Mouse (Mus musculus) heart, adult 2 months (tissue): ENCODE data around the gene Phldb2. TPM values are rescaled to one million over a fixed set of nuclear protein-coding genes. Genes with fewer than 3 reads are reported as not detected.

Experiments used
- DNase-seq, 2 experiments: peaks; one replicate each; pipeline ENCODE4 v3.0.0; 2021
- H3K27ac ChIP-seq: fragments of 200-600 bp; 2 replicates; pipeline ENCODE4 v1.8.1; 2022
- H3K27me3 ChIP-seq: fragments of 200-500 bp; 2 replicates; pipeline ENCODE4 v1.6.1; 2012; ENCODE audit warnings: mild to moderate bottlenecking, low read length, inconsistent platforms, mixed read lengths; ENCODE audit not compliant: control insufficient read depth, insufficient read depth
- H3K36me3 ChIP-seq: fragments of 200-500 bp; 2 replicates; pipeline ENCODE4 v1.6.1; 2012; ENCODE audit warnings: low read length, inconsistent platforms; ENCODE audit not compliant: control insufficient read depth, insufficient read depth
- H3K4me1 ChIP-seq: fragments of 200-500 bp; 2 replicates; pipeline ENCODE4 v1.6.1; 2011; ENCODE audit warnings: low read length; ENCODE audit not compliant: control insufficient read depth, insufficient read depth
- H3K4me3 ChIP-seq: fragments of 200-600 bp; 2 replicates; pipeline ENCODE4 v1.8.1; 2022
- H3K79me2 ChIP-seq: fragments of 200-500 bp; replicated peaks from 2 replicates; pipeline ENCODE4 v1.6.1; 2012; ENCODE audit warnings: mild to moderate bottlenecking, inconsistent platforms, low read length, moderate library complexity, mixed read lengths; ENCODE audit not compliant: control insufficient read depth, insufficient read depth
- H3K9ac ChIP-seq: fragments of 200-500 bp; 2 replicates; pipeline ENCODE4 v1.6.1; 2012; ENCODE audit warnings: low read depth, mild to moderate bottlenecking, control low read depth, inconsistent platforms, low read length, mixed read lengths
- CTCF ChIP-seq: fragments of 200-600 bp; IDR thresholded peaks from 2 replicates; pipeline ENCODE4 v1.8.1; 2022; ENCODE audit warnings: antibody characterized with exemption, mild to moderate bottlenecking, moderate library complexity
- EP300 ChIP-seq: fragments of 200-500 bp; IDR thresholded peaks from 2 replicates; pipeline ENCODE4 v1.6.1; 2011; ENCODE audit warnings: low read depth, low read length, control low read depth; ENCODE audit not compliant: insufficient read depth
- POLR2A ChIP-seq: fragments of 200-500 bp; IDR thresholded peaks from 2 replicates; pipeline ENCODE4 v1.6.1; 2011; ENCODE audit warnings: mild to moderate bottlenecking, low read depth, low read length, control low read depth; ENCODE audit not compliant: insufficient read depth
- WGBS: fragments of 180-500 bp; shearing (Covaris S2); methylation state at CpG from one replicate; pipeline ENCODE4 v1.1.7; 2018; 5-methylcytosine and 5-hydroxymethylcytosine counted together
- intact Hi-C: fragments of 180-260 bp; cut with DNase I; formaldehyde crosslinking; loops from one replicate; pipeline ENCODE4 v1.15.1; 2025
- polyA plus RNA-seq: library from polyadenylated mRNA; depleted of rRNA; stranded (reverse); fragments of >200 nt; gene quantifications from 2 replicates; pipeline ENCODE4 v1.2.3, GENCODE M21; 2012
- total RNA-seq, 2 experiments: library from RNA; stranded (reverse); gene quantifications; 2 replicates each; pipeline ENCODE4 v1.2.3; 2021

Phldb2 gene
- total and polyA plus RNA-seq, 3 experiments, result 3.6 to 13.0 (median 10.9) TPM

DNA sequence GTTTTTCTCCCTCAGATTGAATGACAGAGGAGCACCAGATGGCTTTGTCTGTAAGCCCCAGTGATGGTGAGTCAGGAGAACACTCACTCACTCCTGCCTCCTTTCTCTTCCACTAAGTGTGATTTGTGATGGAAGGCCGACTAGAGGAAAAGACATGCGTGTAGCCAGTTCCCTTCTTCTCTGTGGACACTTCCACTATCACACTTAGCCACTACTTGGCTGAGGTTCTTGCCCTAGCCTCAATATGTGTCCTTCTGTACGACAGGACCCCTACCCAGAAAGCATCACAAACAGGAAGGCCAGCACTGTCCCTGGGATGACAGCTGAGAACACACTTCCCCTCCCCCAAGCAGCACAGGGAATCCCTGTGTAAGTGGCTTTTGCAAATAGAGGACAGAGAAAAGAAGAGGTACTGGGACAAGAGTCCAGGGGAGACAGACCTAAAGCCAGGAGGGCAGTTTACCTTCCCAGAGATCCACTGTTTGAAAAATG, 230.9 kb downstream of the Phldb2 start:
- TF ChIP-seq CTCF (no peak), POLR2A (no peak), EP300 (no peak)
- 83% methylated on average over 3 of the region's 3 CpGs for WGBS

DNA sequence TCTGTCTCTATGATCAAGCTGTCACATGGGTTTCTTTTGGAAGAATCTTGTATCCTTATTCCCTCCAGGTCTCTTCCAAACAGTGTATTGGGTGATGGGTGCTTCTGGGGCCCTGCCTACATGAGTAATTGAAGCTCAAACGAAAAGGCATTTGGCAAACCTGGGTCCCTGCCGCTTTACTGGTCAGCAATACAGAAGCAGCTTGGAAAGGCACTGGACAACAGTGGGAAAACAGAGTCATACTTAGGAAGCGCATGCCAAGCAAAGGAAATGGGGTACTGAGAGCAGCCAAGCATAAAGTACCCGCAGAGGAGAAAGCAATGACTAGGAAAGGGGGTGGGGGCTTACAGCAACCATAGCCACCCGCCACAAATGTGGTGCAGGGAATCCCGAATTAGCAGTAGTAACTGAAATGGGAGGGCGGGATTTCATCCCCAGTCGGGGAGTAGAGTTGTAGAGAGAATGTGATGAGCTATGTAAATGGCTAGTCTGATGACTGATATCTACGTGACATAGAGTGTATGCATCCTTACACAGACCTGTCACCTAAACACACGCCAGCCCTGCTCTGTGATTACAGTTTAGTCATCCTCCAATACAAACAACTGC, 233.3 kb downstream of the Phldb2 start:
- H3K4me3 ChIP-seq, result no peak overlapping the region
- no peaks in the 10 kb centered on the region for H3K27me3 ChIP-seq
- H3K9ac ChIP-seq, result no peak overlapping the region
- no peak for DNase-seq
- no peak overlapping the region for H3K27ac ChIP-seq
- no peak for TF ChIP-seq EP300
- no peak for TF ChIP-seq POLR2A
- no peak for TF ChIP-seq CTCF
- intact Hi-C loops, result no loop called here
- 84% methylated on average over 10 of the region's 10 CpGs for WGBS
- no peaks in the 10 kb centered on the region for H3K36me3 ChIP-seq
- H3K79me2 ChIP-seq, result no peaks in the 10 kb centered on the region
- no peaks in the 10 kb centered on the region for H3K4me1 ChIP-seq

More for the DNA sequence above, 230.9 kb downstream of the Phldb2 start:
- no peak overlapping the region for H3K27ac ChIP-seq
- DNase-seq, result no peak
- H3K36me3 ChIP-seq, result no peaks in the 10 kb centered on the region
- no peaks in the 10 kb centered on the region for H3K4me1 ChIP-seq
- intact Hi-C loops, result no loop called here
- no peak overlapping the region for H3K4me3 ChIP-seq
- H3K9ac ChIP-seq, result no peak overlapping the region
- H3K79me2 ChIP-seq, result no peaks in the 10 kb centered on the region
- H3K27me3 ChIP-seq, result no peaks in the 10 kb centered on the region

DNA sequence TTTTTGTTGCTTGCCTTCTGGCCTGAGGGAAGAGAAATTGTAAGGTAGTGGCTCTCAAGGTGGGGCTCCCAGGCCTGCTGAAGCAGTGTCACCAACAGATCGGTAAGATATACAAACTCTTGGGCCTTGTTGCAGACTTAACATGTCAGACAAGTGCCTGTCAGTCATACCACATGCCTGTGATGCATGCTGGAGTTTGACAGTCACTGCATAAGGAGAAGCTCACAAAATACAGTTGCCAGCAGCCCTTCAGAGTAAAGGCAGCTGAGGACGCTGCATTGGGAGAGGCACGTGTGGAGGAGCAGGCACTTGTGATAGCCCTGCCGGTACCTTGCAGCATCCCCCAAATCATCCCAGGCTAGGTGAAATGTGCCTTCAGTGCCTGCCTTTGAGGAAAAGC, 235.1 kb downstream of the Phldb2 start:
- H3K27ac ChIP-seq, result no peak overlapping the region
- H3K36me3 ChIP-seq, result no peaks in the 10 kb centered on the region
- H3K27me3 ChIP-seq, result no peaks in the 10 kb centered on the region
- TF ChIP-seq EP300, result no peak
- TF ChIP-seq CTCF, result no peak
- no peak overlapping the region for H3K4me3 ChIP-seq
- 92% methylated on average over 4 of the region's 4 CpGs for WGBS
- H3K4me1 ChIP-seq, result no peaks in the 10 kb centered on the region
- H3K9ac ChIP-seq, result no peak overlapping the region
- no peak for DNase-seq
- intact Hi-C loops, result no loop called here
- no peaks in the 10 kb centered on the region for H3K79me2 ChIP-seq

DNA sequence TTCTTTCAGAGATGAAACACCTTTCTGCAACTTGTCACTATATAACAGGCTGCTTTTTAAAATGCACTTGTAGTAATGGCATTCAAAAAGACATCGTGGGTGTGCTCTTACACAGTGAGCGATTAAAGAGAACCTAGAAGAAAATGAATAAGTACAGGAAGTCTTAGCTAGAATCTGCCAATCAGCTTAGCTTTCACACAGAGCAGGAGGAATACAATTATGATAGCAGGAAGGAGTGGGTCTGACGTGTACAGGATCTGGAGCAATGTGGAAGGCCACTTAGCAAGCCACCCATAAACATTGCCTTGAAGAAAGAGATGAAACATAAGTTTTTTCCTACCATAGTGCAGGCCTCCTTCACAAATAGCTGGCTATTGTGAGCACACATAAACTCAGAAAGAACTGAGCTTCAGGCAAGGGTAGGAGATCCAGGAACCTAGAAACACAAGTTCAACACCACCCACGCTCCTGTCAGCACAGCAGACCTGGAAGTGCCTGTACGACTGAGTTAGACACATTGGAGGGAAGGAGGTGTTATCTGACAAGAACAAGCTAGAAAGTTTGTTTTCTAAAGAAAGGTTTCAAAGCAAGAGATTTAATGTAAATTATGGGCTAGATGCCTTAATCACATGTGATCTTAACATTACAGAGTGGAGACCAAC, 238.8 kb downstream of the Phldb2 start:
- Histone ChIP-seq H3K9ac (no peak overlapping the region), H3K27me3 (no peaks in the 10 kb centered on the region), H3K79me2 (no peaks in the 10 kb centered on the region), H3K4me1 (no peaks in the 10 kb centered on the region), H3K36me3 (no peaks in the 10 kb centered on the region), H3K27ac (no peak overlapping the region), H3K4me3 (no peak overlapping the region)
- intact Hi-C loops, result no loop called here
- WGBS, result 65% methylated on average over 5 of the region's 5 CpGs
- no peak for DNase-seq
- TF ChIP-seq POLR2A, result no peak
- no peak for TF ChIP-seq EP300
- no peak for TF ChIP-seq CTCF

DNA sequence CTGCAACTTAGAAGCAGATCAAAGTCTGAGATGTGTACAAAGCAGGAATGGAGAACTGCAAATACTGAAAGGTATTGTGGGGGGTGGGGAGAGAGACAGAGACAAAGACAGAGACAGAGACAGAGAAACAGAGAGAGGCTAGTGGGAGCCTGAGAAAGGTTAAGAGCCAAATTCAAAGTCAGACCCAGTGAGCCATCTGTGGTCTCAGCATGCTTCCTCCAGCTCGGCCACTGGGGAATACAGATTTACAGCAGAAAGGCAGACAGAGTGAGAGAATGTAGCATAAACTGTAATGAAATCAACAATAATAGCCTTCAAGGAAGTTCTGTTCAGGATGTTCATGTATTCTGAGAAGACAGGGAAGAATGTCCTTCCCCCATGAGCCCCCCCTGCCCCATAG, 239.5 kb downstream of the Phldb2 start:
- WGBS, result 62% methylated on average over 1 of the region's 1 CpGs
- no peak overlapping the region for H3K9ac ChIP-seq
- no peaks in the 10 kb centered on the region for H3K36me3 ChIP-seq
- no peak for DNase-seq
- H3K79me2 ChIP-seq, result no peaks in the 10 kb centered on the region
- no peaks in the 10 kb centered on the region for H3K27me3 ChIP-seq
- H3K4me1 ChIP-seq, result no peaks in the 10 kb centered on the region
- intact Hi-C loops, result no loop called here
- no peak overlapping the region for H3K4me3 ChIP-seq
- H3K27ac ChIP-seq, result no peak overlapping the region
- TF ChIP-seq POLR2A, result no peak
- TF ChIP-seq CTCF, result no peak
- no peak for TF ChIP-seq EP300

DNA sequence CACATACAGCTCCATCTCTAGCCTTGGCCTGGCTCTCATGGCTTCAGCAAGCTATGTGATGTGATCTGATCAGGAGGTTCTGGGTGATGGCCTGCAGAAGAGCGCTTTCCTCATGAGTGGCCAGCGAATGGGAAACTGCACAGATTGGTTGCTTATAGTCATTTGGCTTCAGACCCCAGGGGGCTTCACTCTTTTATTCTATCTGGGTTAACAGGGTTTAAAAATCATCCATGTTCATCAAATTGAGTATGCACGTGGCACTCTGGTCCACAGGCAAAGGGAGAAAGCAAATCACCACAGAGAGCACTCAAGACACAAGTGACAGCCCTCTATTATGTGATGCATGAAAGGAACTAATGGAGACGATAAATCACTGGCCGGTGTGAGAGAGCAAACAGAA, 240.1 kb downstream of the Phldb2 start:
- Histone ChIP-seq H3K4me3 (no peak overlapping the region), H3K9ac (no peak overlapping the region), H3K27ac (no peak overlapping the region), H3K27me3 (no peaks in the 10 kb centered on the region), H3K4me1 (no peaks in the 10 kb centered on the region), H3K79me2 (no peaks in the 10 kb centered on the region), H3K36me3 (no peaks in the 10 kb centered on the region)
- WGBS, result 90% methylated on average over 5 of the region's 5 CpGs
- intact Hi-C loops, result no loop called here
- no peak for DNase-seq
- TF ChIP-seq POLR2A, result no peak
- no peak for TF ChIP-seq EP300
- TF ChIP-seq CTCF, result no peak
